In genomic region chr5:37655208-37655607, GRCm38 (mm10) we compare ENCODE assay signal across 18 mouse cellular contexts.
DNase-seq lines count a peak whose midpoint lies in the region; ATAC-seq and TF ChIP-seq lines count a peak whose summit lies in the region.
"Had no signal": no experiment of that assay in that cellular context is flagged by ENCODE, and none has a peak within 500 bp of the region (broad histone marks: within the 10 kb centered on the region; RNA-seq: fewer than 3 reads in every experiment).

No protein-coding gene starts in this region.

- no peak for TF ChIP-seq CTCF in hindbrain, postnatal 0 days (IDR thresholded peaks at IDR 0.05; ENCODE audit: low read depth)

- no peak overlapping the region for H3K4me2 ChIP-seq in forebrain, embryonic 13.5 days
- H3K4me2 ChIP-seq in hindbrain, postnatal 0 days (ENCODE audit: low read depth, low read length): no peak overlapping the region
- no peak overlapping the region for H3K4me2 ChIP-seq in hindbrain, embryonic 12.5 days (replicated peaks)
- H3K4me2 ChIP-seq: embryonic facial prominence, embryonic 12.5 days; heart, embryonic 12.5 days; intestine, embryonic 15.5 days had no signal

- H3K9me3 ChIP-seq in forebrain, embryonic 10.5 days: no peaks in the 10 kb centered on the region
- H3K9me3 ChIP-seq in forebrain, embryonic 13.5 days (replicated peaks): no peaks in the 10 kb centered on the region
- H3K9me3 ChIP-seq in hindbrain, postnatal 0 days (ENCODE audit: low read length): no peaks in the 10 kb centered on the region
- 0 out of 2 replicates have a peak, but pooled peaks cover 4% of the 10 kb centered on the region for H3K9me3 ChIP-seq in hindbrain, embryonic 12.5 days (replicated peaks)
- H3K9me3 ChIP-seq: embryonic facial prominence, embryonic 12.5 days; heart, embryonic 12.5 days; hindbrain, embryonic 10.5 days; intestine, embryonic 15.5 days had no signal

- no peak overlapping the region for H3K9ac ChIP-seq in forebrain, embryonic 13.5 days
- no peak overlapping the region for H3K9ac ChIP-seq in hindbrain, postnatal 0 days (replicated peaks; ENCODE audit: low read length)
- no peak overlapping the region for H3K9ac ChIP-seq in hindbrain, embryonic 12.5 days
- H3K9ac ChIP-seq: embryonic facial prominence, embryonic 12.5 days; heart, embryonic 12.5 days; intestine, embryonic 15.5 days had no signal

- peaks cover 13% of the 10 kb centered on the region for H3K4me1 ChIP-seq in forebrain, embryonic 10.5 days
- H3K4me1 ChIP-seq in forebrain, embryonic 13.5 days: peaks cover 26% of the 10 kb centered on the region
- H3K4me1 ChIP-seq in hindbrain, postnatal 0 days (ENCODE audit: insufficient read depth, low read length): no peaks in the 10 kb centered on the region
- peaks cover 11% of the 10 kb centered on the region for H3K4me1 ChIP-seq in hindbrain, embryonic 12.5 days
- H3K4me1 ChIP-seq: embryonic facial prominence, embryonic 12.5 days; heart, embryonic 12.5 days; intestine, embryonic 15.5 days had no signal

- no peak overlapping the region for H3K4me3 ChIP-seq in forebrain, embryonic 10.5 days
- no peak overlapping the region for H3K4me3 ChIP-seq in forebrain, embryonic 13.5 days
- H3K4me3 ChIP-seq in hindbrain, postnatal 0 days (ENCODE audit: low read length): no peak overlapping the region
- H3K4me3 ChIP-seq in hindbrain, embryonic 12.5 days: no peak overlapping the region
- H3K4me3 ChIP-seq: embryonic facial prominence, embryonic 12.5 days; heart, adult 2 months; heart, embryonic 12.5 days; hindbrain, embryonic 10.5 days; intestine, embryonic 15.5 days had no signal

- no peaks in the 10 kb centered on the region for H3K27me3 ChIP-seq in forebrain, embryonic 10.5 days (ENCODE audit: poor library complexity, severe bottlenecking)
- no peaks in the 10 kb centered on the region for H3K27me3 ChIP-seq in forebrain, embryonic 13.5 days
- no peaks in the 10 kb centered on the region for H3K27me3 ChIP-seq in hindbrain, postnatal 0 days (ENCODE audit: insufficient read depth, low read length)
- no peaks in the 10 kb centered on the region for H3K27me3 ChIP-seq in hindbrain, embryonic 12.5 days
- H3K27me3 ChIP-seq: embryonic facial prominence, embryonic 12.5 days; heart, embryonic 12.5 days; intestine, embryonic 15.5 days had no signal

- H3K27ac ChIP-seq in forebrain, embryonic 10.5 days: no peak overlapping the region
- no peak overlapping the region for H3K27ac ChIP-seq in forebrain, embryonic 13.5 days
- no peak overlapping the region for H3K27ac ChIP-seq in hindbrain, postnatal 0 days
- H3K27ac ChIP-seq in hindbrain, embryonic 12.5 days: no peak overlapping the region
- H3K27ac ChIP-seq: embryonic facial prominence, embryonic 12.5 days; heart, adult 2 months; hindbrain, embryonic 10.5 days; intestine, embryonic 15.5 days had no signal

- DNase-seq in forebrain, embryonic 10.5 days (ENCODE audit: extremely low spot score, low spot score): peak; percentile 4
- peak; percentile 4 for DNase-seq in hindbrain, postnatal 0 days (ENCODE audit: low spot score)
- peak; percentile 16 for DNase-seq in right cerebral cortex, postnatal 4 days
- DNase-seq in right cerebral cortex, postnatal 25 days: no peak
- DNase-seq: adrenal gland, postnatal 14 days; cerebellum, adult 11-12 months; cerebellum, adult 9-11 months; gastrocnemius, postnatal 36 days; heart, adult 2 months had no signal

- 91% methylated on average over 5 of the region's 5 CpGs for WGBS in forebrain, embryonic 10.5 days
- 84% methylated on average over 5 of the region's 5 CpGs for WGBS in forebrain, embryonic 13.5 days
- 52% methylated on average over 5 of the region's 5 CpGs for WGBS in hindbrain, postnatal 0 days
- 80% methylated on average over 5 of the region's 5 CpGs for WGBS in hindbrain, embryonic 12.5 days

- no peak for ATAC-seq in forebrain, embryonic 13.5 days
- ATAC-seq in hindbrain, postnatal 0 days: 0 out of 2 replicates have a peak, but pooled peaks have one; percentile 18
- ATAC-seq in hindbrain, embryonic 12.5 days (ENCODE audit: low FRiP score): no peak
- ATAC-seq: activated CD4-positive, CD25-positive, alpha-beta regulatory T cell, adult 4 months; forebrain, embryonic 14.5 days; intestine, embryonic 15.5 days; Patski had no signal

- H3K36me3 ChIP-seq in forebrain, embryonic 10.5 days (replicated peaks): no peaks in the 10 kb centered on the region
- no peaks in the 10 kb centered on the region for H3K36me3 ChIP-seq in forebrain, embryonic 13.5 days (ENCODE audit: poor library complexity, severe bottlenecking)
- H3K36me3 ChIP-seq in hindbrain, postnatal 0 days (ENCODE audit: insufficient read depth, low read length): no peaks in the 10 kb centered on the region
- no peaks in the 10 kb centered on the region for H3K36me3 ChIP-seq in hindbrain, embryonic 12.5 days
- H3K36me3 ChIP-seq: embryonic facial prominence, embryonic 12.5 days; heart, embryonic 12.5 days; hindbrain, embryonic 10.5 days; intestine, embryonic 15.5 days had no signal
